Mouse (Mus musculus) liver, adult 2 months (tissue): ENCODE measurements at regions not wholly inside any gene's neighbourhood (a gene's known extent, or its start where the extent isn't known, plus 50 kb on each side); places are given as distances from the start of the nearest gene placed in this dataset.

Source experiments
- CTCF ChIP-seq: fragments of 200-500 bp; IDR thresholded peaks from 2 replicates; pipeline ENCODE4 v1.5.1; 2011; ENCODE audit warnings: low read depth, low read length, control low read depth
- POLR2A ChIP-seq: fragments of 200-500 bp; IDR thresholded peaks from 2 replicates; pipeline ENCODE4 v1.6.1; 2011; ENCODE audit warnings: low read length, control low read depth; ENCODE audit not compliant: insufficient read depth; ENCODE audit errors: extremely low read depth

DNA sequence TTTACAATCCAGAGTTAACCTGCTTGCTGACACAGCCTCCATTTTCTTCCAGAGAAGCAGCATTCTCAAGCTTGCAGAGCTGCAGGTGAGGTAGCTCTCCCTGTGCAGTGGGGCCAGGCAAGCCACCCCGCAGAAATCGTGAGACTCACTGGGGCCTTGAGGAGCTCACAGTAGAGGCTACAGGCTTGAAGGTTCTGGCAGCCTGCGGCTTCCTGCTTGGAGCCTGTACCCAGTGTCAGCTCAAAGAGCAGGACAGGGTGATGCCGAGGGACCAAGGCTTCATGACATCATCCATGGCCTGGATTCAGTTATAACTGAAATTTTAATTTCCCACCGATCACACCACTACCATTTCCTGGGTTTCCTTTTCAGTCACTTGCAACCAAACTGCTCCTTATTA lies 417.5 kb downstream of the Ate1 start:
- TF ChIP-seq POLR2A (no peak), CTCF (no peak)
